Mouse (Mus musculus) lung, embryonic 15.5 days (tissue): ENCODE data around the gene Olfr1462. TPM values are rescaled to one million over a fixed set of nuclear protein-coding genes. Genes with fewer than 3 reads are reported as not detected.

Experiments
- ATAC-seq: fragments of 200-750 bp; cut with Nextera tagmentation; 2 replicates; pipeline ENCODE4 v1.8.0; 2017; ENCODE audit warnings: moderate number of reproducible peaks, borderline replicate concordance; ENCODE audit not compliant: low FRiP score, low TSS enrichment; ENCODE audit errors: extremely low read depth
- H3K27ac ChIP-seq: fragments of 300-500 bp; sonication (generic); 2 replicates; pipeline ENCODE4 v1.5.1; 2015; ENCODE audit warnings: moderate library complexity, mild to moderate bottlenecking, inconsistent platforms
- H3K27me3 ChIP-seq: fragments of 300-500 bp; sonication (generic); 2 replicates; pipeline ENCODE4 v1.6.1; 2015; ENCODE audit warnings: inconsistent platforms
- H3K36me3 ChIP-seq: fragments of 300-500 bp; sonication (generic); 2 replicates; pipeline ENCODE4 v1.6.1; 2015; ENCODE audit warnings: inconsistent platforms
- H3K4me1 ChIP-seq: fragments of 300-500 bp; sonication (generic); 2 replicates; pipeline ENCODE4 v1.6.1; 2015; ENCODE audit warnings: inconsistent platforms
- H3K4me2 ChIP-seq: fragments of 300-500 bp; sonication (generic); 2 replicates; pipeline ENCODE4 v1.6.1; 2015; ENCODE audit warnings: inconsistent platforms, mild to moderate bottlenecking, moderate library complexity
- H3K4me3 ChIP-seq: fragments of 300-500 bp; sonication (generic); 2 replicates; pipeline ENCODE4 v1.5.1; 2015; ENCODE audit warnings: mild to moderate bottlenecking, inconsistent platforms
- H3K9ac ChIP-seq: fragments of 300-500 bp; sonication (generic); 2 replicates; pipeline ENCODE4 v1.6.1; 2015; ENCODE audit warnings: inconsistent platforms
- H3K9me3 ChIP-seq: fragments of 300-500 bp; sonication (generic); 2 replicates; pipeline ENCODE4 v1.6.1; 2016; ENCODE audit warnings: inconsistent platforms
- WGBS: fragments of 180-500 bp; shearing (Covaris S2); methylation state at CpG from one replicate; pipeline ENCODE4 v1.1.7; 2015; 5-methylcytosine and 5-hydroxymethylcytosine counted together
- polyA plus RNA-seq: library from polyadenylated mRNA; unstranded; fragments of >200 nt; fragmentation: Nextera tagmentation; extraction: Ambion mirVana; gene quantifications from 2 replicates; pipeline ENCODE4 v1.2.1, GENCODE M21; 2015

Olfr1462 gene
- not detected in 2 replicates for polyA plus RNA-seq

- 82% methylated on average over 1 of the region's 1 CpGs for WGBS
- H3K9ac ChIP-seq, result no peak within 1 kb of the TSS
- H3K4me3 ChIP-seq, result no peak within 1 kb of the TSS
- no peak within 1 kb of the TSS for H3K4me2 ChIP-seq
- ATAC-seq, result no peak
- H3K36me3 ChIP-seq, result no peaks in the 10 kb centered on the region
- no peaks in the 10 kb centered on the region for H3K4me1 ChIP-seq
- H3K27me3 ChIP-seq, result no peaks in the 10 kb centered on the region
- no peak within 1 kb of the TSS for H3K27ac ChIP-seq
- no peaks in the 10 kb centered on the region for H3K9me3 ChIP-seq
Observed at GRCm38 (mm10) chr19:13185434-13185833, at the start of gene Olfr1462. Gene Olfr1462, plus strand, starts transcription at chr19:13185734.

GRCm38 (mm10) chr19:13149449-13149848, 36.1 kb upstream of the Olfr1462 start, which contains the start of gene Olfr1459:
Gene Olfr1459, minus strand, starts transcription at chr19:13149549.
- H3K4me3 ChIP-seq, result no peak within 1 kb of the TSS
- no peaks in the 10 kb centered on the region for H3K36me3 ChIP-seq
- no peak within 1 kb of the TSS for H3K9ac ChIP-seq
- no peak within 1 kb of the TSS for H3K4me2 ChIP-seq
- H3K4me1 ChIP-seq, result no peaks in the 10 kb centered on the region
- WGBS, result 73% methylated on average over 1 of the region's 1 CpGs
- H3K27me3 ChIP-seq, result no peaks in the 10 kb centered on the region
- H3K27ac ChIP-seq, result no peak within 1 kb of the TSS
- no peaks in the 10 kb centered on the region for H3K9me3 ChIP-seq
- no peak for ATAC-seq

GRCm38 (mm10) chr19:13162700-13163099, 22.8 kb upstream of the Olfr1462 start, which contains the start of gene Olfr1461:
Gene Olfr1461, plus strand, starts transcription at chr19:13163000.
- Histone ChIP-seq H3K9ac (no peak within 1 kb of the TSS), H3K36me3 (no peaks in the 10 kb centered on the region), H3K4me1 (no peaks in the 10 kb centered on the region), H3K4me2 (no peak within 1 kb of the TSS), H3K4me3 (no peak within 1 kb of the TSS), H3K27me3 (no peaks in the 10 kb centered on the region), H3K27ac (no peak within 1 kb of the TSS), H3K9me3 (no peaks in the 10 kb centered on the region)
- 38% methylated on average over 1 of the region's 1 CpGs for WGBS
- ATAC-seq, result no peak

GRCm38 (mm10) chr19:13221666-13222065, 36.1 kb downstream of the Olfr1462 start:
- no peak overlapping the region for H3K4me2 ChIP-seq
- no peak overlapping the region for H3K27ac ChIP-seq
- H3K4me1 ChIP-seq, result no peaks in the 10 kb centered on the region
- WGBS, result 87% methylated on average over 11 of the region's 11 CpGs
- no peak overlapping the region for H3K9ac ChIP-seq
- no peaks in the 10 kb centered on the region for H3K36me3 ChIP-seq
- no peaks in the 10 kb centered on the region for H3K9me3 ChIP-seq
- H3K4me3 ChIP-seq, result no peak overlapping the region
- H3K27me3 ChIP-seq, result no peaks in the 10 kb centered on the region
- ATAC-seq, result no peak

GRCm38 (mm10) chr19:13231028-13231427, 45.5 kb downstream of the Olfr1462 start, which contains the start of gene Olfr1463:
Gene Olfr1463, plus strand, starts transcription at chr19:13231328.
- Histone ChIP-seq H3K9ac (no peak within 1 kb of the TSS), H3K27me3 (no peaks in the 10 kb centered on the region), H3K9me3 (no peaks in the 10 kb centered on the region), H3K36me3 (no peaks in the 10 kb centered on the region), H3K4me3 (no peak within 1 kb of the TSS), H3K27ac (no peak within 1 kb of the TSS), H3K4me1 (no peaks in the 10 kb centered on the region), H3K4me2 (no peak within 1 kb of the TSS)
- no peak for ATAC-seq

Other genes starting within 250 kb of the Olfr1462 start
- not detected in 2 replicates for gene Olfr1450, start 235.5 kb upstream of the Olfr1462 start, polyA plus RNA-seq
- not detected in 2 replicates for gene Olfr1451, start 190.7 kb upstream of the Olfr1462 start, polyA plus RNA-seq
- not detected in 2 replicates for gene Olfr1453, start 157.4 kb upstream of the Olfr1462 start, polyA plus RNA-seq
- gene Olfr1454, start 125.1 kb upstream of the Olfr1462 start, polyA plus RNA-seq, result not detected in 2 replicates
- not detected in 2 replicates for gene Olfr1457, start 87.8 kb upstream of the Olfr1462 start, polyA plus RNA-seq
- not detected in 2 replicates for gene Olfr1458, start 79.0 kb upstream of the Olfr1462 start, polyA plus RNA-seq
- gene Olfr1459, start 36.2 kb upstream of the Olfr1462 start, polyA plus RNA-seq, result not detected in 2 replicates
- gene Olfr1461, start 22.7 kb upstream of the Olfr1462 start, polyA plus RNA-seq, result not detected in 2 replicates
- gene Olfr1463, start 45.6 kb downstream of the Olfr1462 start, polyA plus RNA-seq, result not detected in 2 replicates
- gene Olfr1465, start 129.8 kb downstream of the Olfr1462 start, polyA plus RNA-seq, result not detected in 2 replicates
- not detected in 2 replicates for gene Olfr1466, start 153.1 kb downstream of the Olfr1462 start, polyA plus RNA-seq
- gene Olfr1467, start 176.5 kb downstream of the Olfr1462 start, polyA plus RNA-seq, result not detected in 2 replicates
- gene Olfr1469, start 222.1 kb downstream of the Olfr1462 start, polyA plus RNA-seq, result not detected in 2 replicates